Mouse (Mus musculus) thymus, adult 2 months (tissue): ENCODE measurements around the gene Zkscan2.

ENCODE experiments used
- CTCF ChIP-seq: fragments of 200-500 bp; IDR thresholded peaks from 2 replicates; pipeline ENCODE4 v1.5.1; 2012; ENCODE audit warnings: mild to moderate bottlenecking, control low read depth, low read length, moderate library complexity, borderline replicate concordance; ENCODE audit not compliant: control insufficient read depth, poor library complexity, insufficient read depth; ENCODE audit errors: extremely low read depth
- POLR2A ChIP-seq: fragments of 200-500 bp; IDR thresholded peaks from 2 replicates; pipeline ENCODE4 v1.6.1; 2012; ENCODE audit warnings: mild to moderate bottlenecking, low read length, control low read depth, moderate library complexity; ENCODE audit not compliant: control insufficient read depth, poor library complexity, insufficient read depth; ENCODE audit errors: extremely low read depth

DNA sequence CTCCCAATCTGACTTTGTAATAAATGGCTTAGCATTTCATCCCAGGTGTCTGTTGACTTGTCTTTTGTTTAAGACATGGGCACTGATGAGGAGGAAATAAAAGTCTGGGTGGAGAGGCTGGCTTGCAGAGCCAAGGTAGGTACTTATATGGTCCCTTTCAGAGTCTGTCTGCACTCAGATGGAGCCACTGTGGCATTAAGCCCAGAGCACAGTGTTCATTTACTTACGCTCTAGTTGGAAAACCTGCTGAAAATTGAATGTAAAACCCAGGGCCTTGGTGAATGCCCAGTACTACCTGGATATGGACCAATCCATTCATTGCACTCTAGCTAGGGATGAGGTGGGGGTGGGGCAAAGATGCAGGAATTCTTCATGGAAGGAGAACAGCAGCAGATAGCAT is 32.3 kb downstream of the Zkscan2 start:
- no peak for TF ChIP-seq CTCF
- no peak for TF ChIP-seq POLR2A
